Mouse (Mus musculus): ENCODE results near the gene Pak2.
"Not testable (repeated sequence)": the region's sequence is repeated elsewhere in the genome, so short reads cannot be mapped to it uniquely, and the experiment has no call there.

The Pak2 gene

GRCm38 (mm10) chr16:32078991-32079511 is at the start of gene Pak2:
Gene Pak2 (minus strand): TSS chr16:32079342.
- peak; percentile 88 for DNase-seq (ENCODE audit: low spot score)

GRCm38 (mm10) chr16:32127046-32127445 is 47.9 kb upstream of the Pak2 start:
- no peak for DNase-seq (ENCODE audit: low spot score)

GRCm38 (mm10) chr16:32125364-32125763 is 46.2 kb upstream of the Pak2 start:
- DNase-seq (ENCODE audit: low spot score): no peak

- no peak for DNase-seq (ENCODE audit: low spot score)
Observed at GRCm38 (mm10) chr16:32124444-32125335, 45.5 kb upstream of the Pak2 start.

GRCm38 (mm10) chr16:32124020-32124419 is 44.9 kb upstream of the Pak2 start:
- DNase-seq (ENCODE audit: low spot score): no peak

- no peak for DNase-seq (ENCODE audit: low spot score)
Observed at GRCm38 (mm10) chr16:32120454-32120853, 41.3 kb upstream of the Pak2 start.

GRCm38 (mm10) chr16:32116186-32116585 is 37.0 kb upstream of the Pak2 start:
- DNase-seq (ENCODE audit: low spot score): no peak

- DNase-seq (ENCODE audit: low spot score): no peak
Observed at GRCm38 (mm10) chr16:32115781-32116180, 36.6 kb upstream of the Pak2 start.

GRCm38 (mm10) chr16:32114968-32115695 is 36.0 kb upstream of the Pak2 start:
- DNase-seq (ENCODE audit: low spot score): peak; percentile 82

- no peak for DNase-seq (ENCODE audit: low spot score)
Observed at GRCm38 (mm10) chr16:32114406-32114805, 35.3 kb upstream of the Pak2 start.

GRCm38 (mm10) chr16:32113541-32114218 is 34.5 kb upstream of the Pak2 start:
- DNase-seq (ENCODE audit: low spot score): peak; percentile 52

- no peak for DNase-seq (ENCODE audit: low spot score)
Observed at GRCm38 (mm10) chr16:32110951-32111699, 32.0 kb upstream of the Pak2 start.

- no peak for DNase-seq (ENCODE audit: low spot score)
Observed at GRCm38 (mm10) chr16:32108578-32108977, 29.4 kb upstream of the Pak2 start.

- DNase-seq (ENCODE audit: low spot score): no peak
Observed at GRCm38 (mm10) chr16:32108170-32108569, 29.0 kb upstream of the Pak2 start.

GRCm38 (mm10) chr16:32107342-32108045 is 28.4 kb upstream of the Pak2 start:
- DNase-seq (ENCODE audit: low spot score): no peak

- DNase-seq (ENCODE audit: low spot score): no peak
Observed at GRCm38 (mm10) chr16:32105698-32106097, 26.6 kb upstream of the Pak2 start.

GRCm38 (mm10) chr16:32102295-32102694 is 23.2 kb upstream of the Pak2 start:
- no peak for DNase-seq (ENCODE audit: low spot score)

- DNase-seq (ENCODE audit: low spot score): peak; percentile 91
Observed at GRCm38 (mm10) chr16:32099638-32100150, 20.6 kb upstream of the Pak2 start, which contains the start of the genes Pigx and Cep19. Gene Pigx (minus strand): TSS chr16:32099740. Gene Cep19 (plus strand): TSS chr16:32099800.

- DNase-seq (ENCODE audit: low spot score): peak; percentile 34
Observed at GRCm38 (mm10) chr16:32098897-32099637, 19.9 kb upstream of the Pak2 start.

- DNase-seq (ENCODE audit: low spot score): not testable (repeated sequence)
Observed at GRCm38 (mm10) chr16:32097757-32098156, 18.6 kb upstream of the Pak2 start.

Measured in adipocyte (in vitro differentiated cells).